Mouse (Mus musculus) intestine, embryonic 15.5 days (tissue): ENCODE measurements at regions not wholly inside any gene's neighbourhood (a gene's known extent, or its start where the extent isn't known, plus 50 kb on each side); places are given as distances from the start of the nearest gene placed in this dataset.

Experiments
- ATAC-seq: fragments of 200-750 bp; cut with Nextera tagmentation; 2 replicates; pipeline ENCODE4 v1.8.0; 2017; ENCODE audit warnings: moderate TSS enrichment, moderate library complexity
- H3K27ac ChIP-seq: fragments of 300-500 bp; sonication (generic); 2 replicates; pipeline ENCODE4 v1.5.1; 2015; ENCODE audit warnings: mild to moderate bottlenecking, inconsistent platforms
- H3K27me3 ChIP-seq: fragments of 300-500 bp; sonication (generic); replicated peaks from 2 replicates; pipeline ENCODE4 v1.6.1; 2015; ENCODE audit warnings: inconsistent platforms
- H3K36me3 ChIP-seq: fragments of 300-500 bp; sonication (generic); 2 replicates; pipeline ENCODE4 v1.6.1; 2015; ENCODE audit warnings: inconsistent platforms
- H3K4me1 ChIP-seq: fragments of 300-500 bp; sonication (generic); replicated peaks from 2 replicates; pipeline ENCODE4 v1.6.1; 2015; ENCODE audit warnings: inconsistent platforms
- H3K4me2 ChIP-seq: fragments of 300-500 bp; sonication (generic); replicated peaks from 2 replicates; pipeline ENCODE4 v1.6.1; 2015; ENCODE audit warnings: mild to moderate bottlenecking, inconsistent platforms
- H3K4me3 ChIP-seq: fragments of 300-500 bp; sonication (generic); replicated peaks from 2 replicates; pipeline ENCODE4 v1.5.1; 2015; ENCODE audit warnings: inconsistent platforms
- H3K9ac ChIP-seq: fragments of 300-500 bp; sonication (generic); 2 replicates; pipeline ENCODE4 v1.6.1; 2015; ENCODE audit warnings: inconsistent platforms
- H3K9me3 ChIP-seq: fragments of 300-500 bp; sonication (generic); 2 replicates; pipeline ENCODE4 v1.6.1; 2016; ENCODE audit warnings: inconsistent platforms
- WGBS: fragments of 180-500 bp; shearing (Covaris S2); methylation state at CpG from one replicate; pipeline ENCODE4 v1.1.7; 2015; 5-methylcytosine and 5-hydroxymethylcytosine counted together

DNA sequence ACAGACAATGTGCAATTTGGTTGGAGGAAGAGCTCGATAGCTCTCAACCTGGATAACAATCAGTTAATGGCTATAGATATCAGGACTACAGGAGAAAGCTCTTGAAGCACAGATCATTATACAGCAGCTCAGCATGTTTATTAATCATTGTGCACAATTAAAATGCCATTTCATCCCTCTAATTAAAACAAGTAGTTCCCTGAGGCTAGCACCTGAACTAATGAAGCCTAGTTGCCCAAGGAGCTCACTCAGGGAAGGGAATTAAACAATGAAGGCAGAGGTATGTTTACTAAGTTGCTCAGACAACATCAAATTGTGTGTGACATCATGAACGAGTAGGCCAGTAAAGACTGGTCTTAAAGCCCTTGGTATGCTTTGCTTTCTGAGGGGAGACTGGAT lies 210.3 kb upstream of the Etaa1 start:
- H3K4me3 ChIP-seq = no peak overlapping the region
- no peak for ATAC-seq
- no peaks in the 10 kb centered on the region for H3K9me3 ChIP-seq
- 72% methylated on average over 2 of the region's 2 CpGs for WGBS
- H3K27me3 ChIP-seq = no peaks in the 10 kb centered on the region
- H3K4me1 ChIP-seq = no peaks in the 10 kb centered on the region
- H3K4me2 ChIP-seq = no peak overlapping the region
- H3K9ac ChIP-seq = no peak overlapping the region
- H3K36me3 ChIP-seq = no peaks in the 10 kb centered on the region
- no peak overlapping the region for H3K27ac ChIP-seq

DNA sequence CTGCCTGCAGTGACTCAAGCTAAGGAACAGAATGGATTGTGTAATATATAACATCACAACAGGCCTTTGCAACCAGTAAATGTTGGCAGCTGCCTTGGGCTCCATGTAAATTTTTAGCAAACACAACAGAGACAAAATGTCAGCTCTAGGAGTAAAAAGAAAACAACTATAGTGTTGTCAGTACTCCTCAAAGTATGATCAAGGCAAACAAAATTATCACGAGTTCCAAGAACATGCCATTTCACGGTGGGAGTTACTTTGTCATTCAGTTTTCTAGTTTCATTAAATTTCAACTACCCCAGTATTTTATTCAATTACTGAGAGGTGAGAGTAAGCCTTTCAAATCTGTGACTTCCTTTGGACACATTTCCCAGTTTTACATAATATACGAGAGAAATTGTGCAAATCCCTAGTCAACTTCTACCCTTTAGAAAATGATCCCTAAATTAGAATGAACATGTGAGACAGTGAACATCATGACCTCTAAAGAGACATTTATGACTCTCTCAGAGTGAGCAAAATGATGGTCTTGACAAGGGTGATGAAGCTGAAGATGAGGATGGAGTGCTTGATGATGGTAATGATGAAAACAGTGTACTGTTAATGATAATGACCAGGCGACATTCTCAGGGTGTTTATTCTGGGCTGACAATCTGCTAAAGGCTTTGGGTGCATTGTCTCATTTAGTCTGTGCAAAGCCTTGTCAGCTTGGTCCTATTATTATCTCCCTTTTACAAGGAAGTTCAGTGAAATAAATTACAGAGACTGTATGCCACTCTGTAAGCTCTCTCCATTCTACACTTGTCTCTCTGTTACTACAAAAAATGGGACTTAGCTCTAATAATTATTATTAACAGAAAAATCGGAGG lies 209.7 kb upstream of the Etaa1 start:
- Histone ChIP-seq H3K4me3 (no peak overlapping the region), H3K4me1 (no peaks in the 10 kb centered on the region), H3K9ac (no peak overlapping the region), H3K36me3 (no peaks in the 10 kb centered on the region), H3K4me2 (no peak overlapping the region), H3K27me3 (no peaks in the 10 kb centered on the region), H3K27ac (no peak overlapping the region), H3K9me3 (no peaks in the 10 kb centered on the region)
- no peak for ATAC-seq
- WGBS = 81% methylated on average over 5 of the region's 5 CpGs

DNA sequence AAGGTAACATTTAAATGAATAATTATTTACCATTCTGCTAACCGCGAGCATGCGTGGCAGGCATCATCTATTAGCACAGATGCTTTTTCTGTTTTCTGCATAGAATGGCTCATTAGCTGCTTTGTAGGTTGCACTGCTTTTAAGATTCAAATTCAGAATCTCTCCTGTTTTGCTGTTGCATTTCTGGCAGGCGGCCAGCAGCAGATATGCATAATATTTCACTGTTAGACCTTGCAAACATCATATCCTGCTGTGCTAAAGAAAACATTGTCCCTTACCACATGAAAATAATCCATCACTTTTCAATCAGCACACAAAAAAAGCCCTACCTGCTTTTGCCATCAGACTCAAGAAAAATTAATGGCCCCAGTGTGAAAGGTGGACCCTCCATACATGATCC lies 202.8 kb upstream of the Etaa1 start:
- WGBS = 67% methylated on average over 4 of the region's 4 CpGs
- H3K9ac ChIP-seq = no peak overlapping the region
- no peaks in the 10 kb centered on the region for H3K4me1 ChIP-seq
- no peak overlapping the region for H3K4me3 ChIP-seq
- no peaks in the 10 kb centered on the region for H3K9me3 ChIP-seq
- no peak overlapping the region for H3K4me2 ChIP-seq
- H3K27ac ChIP-seq = no peak overlapping the region
- H3K27me3 ChIP-seq = no peaks in the 10 kb centered on the region
- H3K36me3 ChIP-seq = no peaks in the 10 kb centered on the region
- ATAC-seq = no peak

DNA sequence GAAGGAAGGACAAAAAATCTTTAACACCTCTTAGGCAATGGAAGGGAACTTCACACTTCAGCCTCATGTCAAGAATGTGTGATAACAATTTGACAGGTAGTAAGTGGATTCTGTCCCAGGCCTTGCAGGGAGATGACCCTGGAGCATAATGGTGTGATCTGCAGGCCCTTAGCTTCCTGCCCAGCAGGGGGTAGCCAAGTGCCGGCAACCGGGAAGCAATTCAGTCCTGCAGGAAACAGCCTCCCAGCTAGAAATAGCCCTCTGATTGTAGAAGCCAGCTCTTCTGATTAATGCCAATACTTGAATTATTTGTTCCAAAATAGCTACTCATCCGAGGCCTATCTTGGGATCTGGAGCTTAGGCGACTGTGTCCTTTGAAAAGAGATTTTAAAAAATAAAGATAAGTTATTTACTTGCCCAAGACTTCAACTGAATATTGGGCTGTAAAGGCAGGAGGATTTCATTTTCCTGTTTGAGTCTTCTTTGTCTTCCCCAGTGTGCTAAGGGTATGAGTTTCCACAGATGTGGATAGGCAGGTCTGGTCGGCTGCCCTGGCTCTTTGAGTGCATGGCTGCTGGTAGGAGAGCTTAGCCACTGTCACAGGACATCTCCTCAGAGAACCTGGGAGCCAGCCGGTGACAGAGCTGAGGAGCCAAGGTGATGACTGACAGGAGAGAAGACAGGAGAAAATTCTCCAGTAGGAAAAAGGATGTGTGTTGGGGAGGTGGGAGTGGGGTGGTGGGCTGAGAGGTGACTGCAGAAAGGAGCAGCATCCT lies 198.3 kb upstream of the Etaa1 start:
- no peak overlapping the region for H3K9ac ChIP-seq
- no peak overlapping the region for H3K4me2 ChIP-seq
- no peaks in the 10 kb centered on the region for H3K36me3 ChIP-seq
- ATAC-seq = peak; percentile 88
- H3K4me3 ChIP-seq = no peak overlapping the region
- no peak overlapping the region for H3K27ac ChIP-seq
- WGBS = 12% methylated on average over 6 of the region's 6 CpGs
- no peaks in the 10 kb centered on the region for H3K27me3 ChIP-seq
- H3K9me3 ChIP-seq = no peaks in the 10 kb centered on the region
- H3K4me1 ChIP-seq = no peaks in the 10 kb centered on the region

DNA sequence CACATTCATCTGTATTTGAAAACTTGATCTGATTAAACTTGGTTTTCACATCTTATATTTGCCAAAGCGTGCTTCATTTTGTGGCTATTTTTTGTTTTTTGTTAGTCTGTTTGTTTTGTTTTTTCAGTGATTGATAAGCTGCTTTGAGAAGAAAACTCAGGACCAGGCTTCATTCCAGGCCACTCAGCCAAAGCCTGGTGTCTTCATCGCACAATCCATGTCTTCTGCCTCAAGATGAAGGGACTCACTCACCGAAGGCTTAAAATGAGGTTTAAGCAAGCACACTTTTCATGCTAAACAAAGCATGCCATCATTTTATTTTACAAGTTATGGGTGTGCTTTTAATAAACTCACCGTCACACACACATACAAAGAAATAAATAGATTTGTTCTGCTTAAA lies 197.7 kb upstream of the Etaa1 start:
- no peaks in the 10 kb centered on the region for H3K4me1 ChIP-seq
- H3K27ac ChIP-seq = no peak overlapping the region
- no peaks in the 10 kb centered on the region for H3K27me3 ChIP-seq
- no peak overlapping the region for H3K4me3 ChIP-seq
- no peak overlapping the region for H3K4me2 ChIP-seq
- ATAC-seq = no peak
- H3K36me3 ChIP-seq = no peaks in the 10 kb centered on the region
- 72% methylated on average over 4 of the region's 4 CpGs for WGBS
- H3K9ac ChIP-seq = no peak overlapping the region
- H3K9me3 ChIP-seq = no peaks in the 10 kb centered on the region

DNA sequence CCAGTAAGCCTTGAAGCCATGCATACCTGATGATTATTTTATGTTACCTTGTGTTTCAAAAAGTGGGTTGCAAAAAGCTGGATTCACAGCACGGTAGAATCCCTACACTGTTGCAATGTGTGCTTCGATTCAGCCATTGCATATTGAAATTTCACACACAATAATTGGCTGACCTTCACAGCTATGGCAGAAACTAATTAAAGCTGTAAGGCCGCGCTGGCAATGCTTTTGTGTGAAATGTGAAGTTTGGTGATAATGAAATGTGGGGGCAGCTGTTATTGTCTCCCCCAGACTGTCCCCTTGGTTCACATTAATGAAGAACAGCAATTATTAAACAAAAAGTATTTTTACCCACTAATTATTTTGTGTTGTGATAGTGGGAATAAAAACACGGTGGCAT lies 173.8 kb upstream of the Etaa1 start:
- H3K36me3 ChIP-seq = no peaks in the 10 kb centered on the region
- H3K4me3 ChIP-seq = no peak overlapping the region
- no peak overlapping the region for H3K4me2 ChIP-seq
- no peak for ATAC-seq
- no peaks in the 10 kb centered on the region for H3K4me1 ChIP-seq
- H3K27ac ChIP-seq = no peak overlapping the region
- WGBS = 84% methylated on average over 5 of the region's 5 CpGs
- no peaks in the 10 kb centered on the region for H3K27me3 ChIP-seq
- no peaks in the 10 kb centered on the region for H3K9me3 ChIP-seq
- H3K9ac ChIP-seq = no peak overlapping the region

DNA sequence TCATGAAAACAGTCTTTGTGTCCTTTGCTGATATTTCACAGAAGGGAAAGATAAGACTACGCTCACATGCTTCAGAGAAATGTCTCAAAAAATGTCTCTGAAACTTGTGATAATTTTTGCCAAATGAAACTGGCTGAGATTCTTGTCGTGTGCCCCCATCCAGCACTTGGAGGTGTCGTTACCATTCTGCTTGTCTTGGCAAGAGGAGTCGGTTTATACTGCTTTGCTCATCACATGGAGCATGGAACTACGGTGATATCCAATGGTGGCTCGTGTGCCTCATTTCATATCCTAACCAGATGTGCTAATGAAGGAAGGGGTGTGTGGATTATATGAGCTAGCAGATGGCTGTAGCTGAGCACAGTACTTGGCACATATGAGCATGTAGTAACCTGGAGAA lies 169.4 kb upstream of the Etaa1 start:
- no peak for ATAC-seq
- H3K4me3 ChIP-seq = no peak overlapping the region
- H3K27me3 ChIP-seq = no peaks in the 10 kb centered on the region
- 84% methylated on average over 6 of the region's 6 CpGs for WGBS
- H3K9me3 ChIP-seq = no peaks in the 10 kb centered on the region
- no peaks in the 10 kb centered on the region for H3K36me3 ChIP-seq
- no peaks in the 10 kb centered on the region for H3K4me1 ChIP-seq
- H3K27ac ChIP-seq = no peak overlapping the region
- H3K9ac ChIP-seq = no peak overlapping the region
- H3K4me2 ChIP-seq = no peak overlapping the region

DNA sequence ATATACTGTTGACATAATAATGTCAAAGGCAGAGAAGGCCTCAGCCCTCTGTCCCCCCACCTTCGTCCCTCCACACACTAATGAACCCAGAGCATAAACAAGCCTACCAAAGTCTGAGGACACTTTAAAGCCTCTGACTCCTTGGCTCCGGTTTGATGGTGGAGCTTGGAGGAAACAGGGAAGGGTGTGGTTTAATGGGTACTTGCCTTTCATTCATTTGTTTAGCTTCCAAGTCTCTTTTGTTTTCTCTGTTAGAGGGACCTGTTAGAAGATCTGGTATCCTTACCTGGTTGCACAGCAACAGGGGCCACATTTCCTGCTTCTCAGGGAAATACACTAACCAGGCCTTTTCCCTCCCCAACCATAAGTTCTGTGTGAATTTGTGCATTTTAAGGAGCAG lies 168.9 kb upstream of the Etaa1 start:
- no peaks in the 10 kb centered on the region for H3K27me3 ChIP-seq
- H3K9me3 ChIP-seq = no peaks in the 10 kb centered on the region
- no peak overlapping the region for H3K9ac ChIP-seq
- H3K4me2 ChIP-seq = no peak overlapping the region
- H3K27ac ChIP-seq = no peak overlapping the region
- no peak overlapping the region for H3K4me3 ChIP-seq
- H3K4me1 ChIP-seq = no peaks in the 10 kb centered on the region
- no peak for ATAC-seq
- 47% methylated on average over 2 of the region's 2 CpGs for WGBS
- no peaks in the 10 kb centered on the region for H3K36me3 ChIP-seq

DNA sequence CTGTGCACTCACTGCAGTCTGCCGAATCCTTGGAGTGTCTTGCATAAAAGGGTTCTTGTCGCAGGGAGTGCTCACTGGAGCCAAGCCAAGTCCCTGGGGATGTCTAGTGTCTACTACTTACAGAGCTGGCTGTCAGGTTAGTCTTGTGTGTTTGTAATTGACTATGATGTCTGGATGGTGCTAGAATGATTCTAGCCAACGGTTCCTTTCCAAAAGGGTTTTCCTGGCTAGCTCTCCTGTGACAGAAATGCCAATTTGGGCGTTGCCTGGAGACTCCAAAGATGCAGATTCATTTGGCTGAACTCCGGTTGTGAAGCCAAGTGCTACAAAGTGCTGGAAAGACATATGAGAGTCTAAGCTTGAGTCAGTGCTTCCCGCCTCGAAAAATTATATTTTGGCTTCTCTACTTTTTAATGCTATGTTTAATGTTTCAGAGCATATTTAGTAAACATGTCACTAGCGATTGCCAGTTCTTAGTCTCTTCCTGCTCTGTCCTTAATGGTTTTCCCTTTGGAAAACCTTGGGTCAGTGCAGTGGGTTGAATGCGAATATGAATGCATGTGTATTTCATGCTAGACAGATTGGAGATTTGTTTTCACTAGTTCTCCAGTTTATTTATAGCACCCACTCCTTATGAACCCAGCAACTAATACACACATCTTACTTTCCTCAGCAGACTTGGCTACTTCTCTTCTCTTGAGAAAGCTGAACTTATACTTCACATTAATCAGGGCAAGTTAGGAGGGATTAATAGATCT lies 162.2 kb upstream of the Etaa1 start:
- Histone ChIP-seq H3K4me3 (no peak overlapping the region), H3K9me3 (no peaks in the 10 kb centered on the region), H3K4me1 (no peaks in the 10 kb centered on the region), H3K27ac (no peak overlapping the region; the same call in 1 of the 2 replicates), H3K4me2 (no peak overlapping the region), H3K9ac (no peak overlapping the region), H3K36me3 (no peaks in the 10 kb centered on the region), H3K27me3 (no peaks in the 10 kb centered on the region)
- peak; percentile 84 for ATAC-seq
- WGBS = 47% methylated on average over 9 of the region's 9 CpGs

DNA sequence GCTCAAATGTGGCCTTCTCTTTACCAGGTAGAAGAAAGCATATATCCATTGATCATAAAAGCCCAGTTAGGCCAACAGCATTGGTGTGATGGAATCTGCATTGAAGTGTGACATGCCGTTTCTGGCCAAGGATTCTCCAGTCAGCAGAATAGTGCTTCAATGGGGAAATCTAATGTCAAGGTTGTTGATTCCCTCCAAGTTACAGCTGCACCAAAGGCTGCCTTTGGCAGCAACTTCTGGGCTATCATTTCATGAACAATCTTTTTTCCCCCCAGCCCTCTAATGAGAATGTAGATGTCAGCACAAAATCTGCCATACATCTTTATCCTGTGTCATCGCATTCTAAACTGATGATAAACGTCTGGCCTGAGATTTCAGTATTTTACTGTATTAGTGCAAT lies 149.2 kb upstream of the Etaa1 start:
- no peak for ATAC-seq
- Histone ChIP-seq H3K27me3 (no peaks in the 10 kb centered on the region), H3K4me1 (no peaks in the 10 kb centered on the region), H3K9ac (no peak overlapping the region), H3K27ac (no peak overlapping the region), H3K4me2 (no peak overlapping the region), H3K4me3 (no peak overlapping the region), H3K9me3 (no peaks in the 10 kb centered on the region), H3K36me3 (no peaks in the 10 kb centered on the region)
- 79% methylated on average over 3 of the region's 3 CpGs for WGBS

DNA sequence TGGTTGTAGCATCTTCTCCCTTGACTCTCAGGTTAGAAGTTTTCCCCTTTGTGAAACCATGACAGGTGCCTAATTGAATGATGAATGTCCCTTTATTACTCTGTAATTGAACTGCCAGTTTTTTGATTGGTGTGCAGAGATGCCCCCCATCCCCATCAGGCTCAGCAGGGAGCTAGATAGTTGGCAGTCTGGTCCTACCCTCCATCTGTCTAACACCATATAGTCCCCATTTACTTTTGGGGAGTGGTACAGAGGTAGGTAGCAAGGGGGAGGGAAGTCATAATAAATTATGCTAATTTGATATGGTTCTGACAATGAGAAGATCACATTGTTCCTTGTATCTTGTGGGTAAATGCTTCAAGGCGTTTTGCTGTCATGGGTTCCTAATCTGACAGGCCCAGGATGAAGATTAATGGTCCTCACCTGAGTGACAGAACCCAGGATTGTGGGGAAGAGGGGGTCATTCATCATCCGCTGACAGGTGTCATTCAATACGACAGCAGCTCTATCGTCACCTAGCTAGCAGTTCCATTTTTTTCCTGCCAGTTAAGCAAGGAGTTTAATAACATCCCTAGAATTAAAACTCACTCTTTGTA lies 122.3 kb upstream of the Etaa1 start:
- Histone ChIP-seq H3K36me3 (no peaks in the 10 kb centered on the region), H3K9ac (no peak overlapping the region), H3K27me3 (no peaks in the 10 kb centered on the region), H3K4me3 (no peak overlapping the region), H3K4me2 (no peak overlapping the region), H3K9me3 (no peaks in the 10 kb centered on the region), H3K27ac (no peak overlapping the region), H3K4me1 (no peaks in the 10 kb centered on the region)
- no peak for ATAC-seq
- WGBS = 72% methylated on average over 4 of the region's 4 CpGs
